Mouse (Mus musculus) monocyte, adult 2 months (primary cell): ENCODE data around the gene Epb41l3.

Experiments
- DNase-seq, 2 experiments: peaks; one replicate each; pipeline ENCODE4 v3.0.0; 2022; ENCODE audit warnings: low spot score in 2 of 2, low read depth in 1 of 2

Epb41l3 gene

DNA sequence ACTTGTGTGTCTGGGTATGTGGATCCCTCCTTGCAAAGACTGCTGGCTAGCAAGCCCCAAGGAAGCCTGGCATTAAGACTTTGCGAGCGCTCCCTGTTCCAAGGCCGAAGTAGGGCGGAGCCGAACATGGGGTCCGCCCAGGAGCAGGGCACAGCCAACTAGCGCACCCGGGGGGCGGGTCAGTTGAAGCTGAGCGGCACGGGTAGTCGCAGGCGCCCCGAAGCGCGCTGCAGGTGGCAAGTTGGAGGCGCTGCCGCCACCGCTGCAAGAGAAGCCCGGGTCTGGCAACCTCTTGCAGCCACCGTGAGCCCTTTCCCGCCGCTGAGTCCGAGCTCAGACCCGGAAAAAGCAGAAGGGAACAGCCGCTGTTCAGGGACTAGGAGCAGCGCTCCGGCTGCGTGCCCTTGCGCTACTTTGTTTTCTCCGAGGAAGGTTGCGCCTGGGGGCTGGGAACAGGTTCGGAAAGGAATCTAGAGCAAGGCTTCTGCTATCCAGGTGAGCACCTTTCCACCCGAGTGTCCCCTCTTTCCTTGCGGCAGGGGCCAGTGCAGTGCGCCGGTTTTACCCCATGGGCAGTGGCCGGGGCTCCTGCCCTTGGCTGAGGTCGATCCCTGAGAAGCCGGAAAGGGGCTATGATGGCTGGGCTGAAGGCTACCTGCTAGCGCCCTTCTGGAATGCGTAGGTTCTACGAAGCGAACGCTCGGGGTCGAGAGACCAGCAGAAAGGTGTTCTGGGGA, at the start of gene Epb41l3:
Gene Epb41l3 (plus strand): TSS at position 183 of the 737 bp plus-strand sequence.
- no peak for DNase-seq

DNA sequence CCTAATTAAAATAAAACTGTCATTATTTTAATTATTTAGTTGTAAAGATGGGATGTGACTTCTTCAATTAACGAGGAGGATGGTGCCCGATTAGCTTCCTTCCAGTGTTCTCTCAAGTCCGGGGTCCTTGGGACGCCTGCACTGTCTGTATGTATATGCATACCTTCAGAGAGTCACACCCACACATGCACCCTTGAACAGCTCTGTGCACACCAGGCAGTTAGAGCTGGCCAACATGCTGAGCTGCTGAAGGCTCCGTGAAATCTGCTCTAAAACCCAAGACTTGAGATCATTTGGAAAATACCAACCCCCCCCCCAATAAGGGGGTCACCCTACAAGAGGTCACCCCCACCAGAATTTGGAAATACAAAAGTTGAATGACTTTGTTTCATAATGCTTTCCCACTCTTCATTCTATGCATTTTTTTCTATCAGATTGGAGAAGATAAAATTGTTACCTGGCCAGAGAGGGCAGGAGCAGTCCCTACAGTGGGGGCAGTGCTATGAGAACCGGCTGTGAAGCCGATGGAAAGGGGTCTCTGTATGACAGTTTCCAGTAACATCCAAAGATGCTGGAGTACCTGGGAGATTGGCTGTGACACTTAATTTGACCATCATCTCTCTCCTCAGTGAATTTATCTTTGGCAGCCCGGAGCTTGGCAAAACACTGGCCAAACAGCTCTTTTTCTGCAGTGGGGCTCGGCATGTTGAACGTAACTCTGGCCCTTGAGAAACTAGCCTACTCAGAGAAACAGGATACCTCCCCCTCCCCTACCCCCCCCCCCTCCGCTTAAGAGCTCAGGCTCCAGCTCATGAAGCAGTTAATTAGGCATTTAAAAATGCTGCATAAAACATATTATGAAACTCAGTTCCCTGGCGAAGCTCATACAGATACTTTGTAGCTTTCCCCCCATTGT, 36.5 kb upstream of the Epb41l3 start:
- no peak for DNase-seq

DNA sequence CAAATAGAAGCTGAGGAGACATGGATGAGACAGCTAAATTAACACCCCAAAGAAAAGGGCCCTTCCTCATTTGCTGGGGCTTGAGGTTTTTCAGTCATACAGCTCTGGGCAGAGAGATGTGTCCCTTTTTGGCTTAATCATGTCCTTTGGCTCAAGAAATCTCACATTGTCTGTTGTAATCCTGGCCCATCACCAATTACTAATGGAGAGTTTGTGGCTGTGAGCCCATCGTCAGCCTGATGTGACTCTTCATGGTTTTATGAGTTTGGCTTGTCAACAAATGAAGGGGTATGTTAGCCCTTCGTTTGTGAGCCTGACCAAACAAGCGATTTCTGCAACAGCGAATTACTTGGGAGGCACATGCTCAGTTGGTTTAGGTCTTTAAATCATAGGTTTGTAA, 34.0 kb upstream of the Epb41l3 start:
- no peak for DNase-seq

DNA sequence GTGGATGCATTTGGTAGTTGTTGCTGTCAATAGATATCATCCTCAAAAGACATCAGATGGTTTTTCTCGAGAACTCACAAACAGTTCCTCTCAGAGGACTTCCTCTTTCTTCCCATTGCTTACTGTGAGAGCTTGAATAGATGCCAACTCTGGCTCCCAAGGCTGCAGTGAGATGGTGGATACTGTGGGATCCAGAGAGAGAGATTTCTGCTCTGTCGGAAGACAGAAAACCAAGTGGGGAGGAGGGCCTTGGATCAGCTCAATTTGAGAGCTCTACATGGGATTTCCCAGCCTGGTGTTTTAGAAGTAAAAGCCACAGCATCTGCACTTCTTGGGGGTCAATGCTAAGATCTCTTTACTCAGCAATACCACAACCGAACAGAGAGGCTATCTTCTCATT, 26.7 kb upstream of the Epb41l3 start:
- no peak for DNase-seq

DNA sequence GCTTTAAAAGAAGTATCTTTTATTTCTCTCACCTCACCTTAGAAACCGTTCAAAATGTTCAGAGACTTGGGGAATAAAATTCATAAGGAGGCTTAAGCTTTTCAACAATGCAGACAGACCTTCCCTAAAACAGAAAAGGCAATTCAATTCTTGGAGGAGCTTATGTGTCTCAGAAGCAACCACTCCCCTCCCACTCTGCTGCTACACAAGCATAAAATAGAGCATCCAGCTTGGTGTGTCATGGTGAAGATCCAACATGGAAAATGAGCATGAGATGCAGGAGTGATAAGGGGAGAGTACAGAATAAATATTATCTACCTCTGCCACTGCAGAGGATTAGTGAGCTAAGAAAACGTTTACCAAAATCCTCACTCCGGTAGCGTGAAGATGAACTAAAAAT, 21.5 kb upstream of the Epb41l3 start:
- DNase-seq: no peak

DNA sequence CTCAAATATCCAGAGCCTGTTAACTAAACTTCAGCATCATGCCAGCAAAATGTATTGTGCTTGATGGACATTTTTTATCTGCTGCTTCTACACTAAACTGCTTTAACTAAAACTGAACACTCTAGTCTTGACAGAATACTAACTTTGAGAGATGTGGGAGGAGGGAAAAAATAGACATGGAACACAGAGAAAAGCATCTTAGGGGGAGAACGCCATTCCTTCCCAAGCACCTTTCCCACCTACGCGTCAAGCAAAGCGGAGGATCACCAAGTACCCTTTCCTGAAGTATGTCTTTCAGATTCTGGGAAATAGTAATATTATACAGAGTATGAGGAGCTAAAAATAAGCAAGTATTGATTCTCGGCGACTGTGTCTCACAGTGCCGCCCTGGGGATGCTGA, 15.7 kb upstream of the Epb41l3 start:
- no peak for DNase-seq

DNA sequence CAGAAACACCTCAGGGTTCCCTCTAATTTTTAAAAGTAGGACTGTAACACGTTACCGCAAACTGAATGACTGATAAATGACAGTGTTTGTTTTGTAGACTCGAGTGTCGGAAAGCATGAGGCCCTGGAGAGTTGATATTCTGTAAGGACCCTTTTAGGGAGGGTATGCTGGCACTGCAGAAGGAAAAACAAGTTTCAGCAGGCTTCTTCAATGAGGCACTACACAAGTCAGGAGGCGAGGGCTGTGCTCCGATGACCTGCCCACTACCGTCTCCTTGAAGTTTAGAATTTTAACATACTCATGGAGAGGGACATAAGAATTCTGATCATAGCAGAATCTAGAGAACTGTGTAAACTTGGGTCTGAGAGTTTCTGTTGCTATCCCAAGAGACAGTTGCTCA, 15.1 kb upstream of the Epb41l3 start:
- DNase-seq: no peak

DNA sequence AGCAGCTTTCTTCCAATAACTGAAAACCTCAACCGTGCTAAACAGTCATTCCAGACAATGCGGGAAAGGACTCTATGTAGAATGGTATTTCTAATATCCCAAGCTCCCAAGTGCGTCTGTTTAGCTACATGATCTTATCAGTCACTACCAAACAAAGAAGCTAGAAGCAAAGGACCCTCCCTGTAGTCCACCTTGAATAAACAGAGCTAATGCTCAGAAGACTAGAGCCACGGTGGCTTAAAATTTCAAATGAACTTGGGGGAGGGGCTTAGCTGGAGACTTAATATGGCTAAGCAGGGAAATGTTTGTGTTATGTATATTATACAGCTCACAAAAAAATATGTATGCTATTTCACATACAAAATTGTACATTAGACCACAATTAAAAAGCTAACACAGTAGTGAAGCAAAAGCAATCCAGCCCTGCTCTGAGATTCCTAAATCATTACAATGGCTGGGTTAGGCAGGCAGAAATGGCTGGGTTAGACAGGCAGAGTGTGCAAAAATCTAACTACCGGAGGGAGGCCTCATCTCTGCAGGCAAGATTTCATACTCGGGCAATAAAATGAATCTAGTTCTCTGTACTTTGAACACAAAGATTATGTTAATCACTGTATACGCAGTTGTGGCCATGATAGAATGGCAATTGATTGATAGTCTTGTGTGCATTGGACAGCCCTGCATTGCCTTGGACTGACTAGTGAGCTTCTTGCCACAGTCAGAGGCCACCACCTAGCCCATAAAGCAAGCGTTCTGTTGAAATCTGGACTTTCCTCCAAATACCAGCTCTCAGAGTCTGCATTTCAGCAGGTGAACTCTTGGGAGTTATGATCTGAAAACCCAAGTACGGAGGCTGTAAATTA, 13.4 kb upstream of the Epb41l3 start:
- DNase-seq: no peak

DNA sequence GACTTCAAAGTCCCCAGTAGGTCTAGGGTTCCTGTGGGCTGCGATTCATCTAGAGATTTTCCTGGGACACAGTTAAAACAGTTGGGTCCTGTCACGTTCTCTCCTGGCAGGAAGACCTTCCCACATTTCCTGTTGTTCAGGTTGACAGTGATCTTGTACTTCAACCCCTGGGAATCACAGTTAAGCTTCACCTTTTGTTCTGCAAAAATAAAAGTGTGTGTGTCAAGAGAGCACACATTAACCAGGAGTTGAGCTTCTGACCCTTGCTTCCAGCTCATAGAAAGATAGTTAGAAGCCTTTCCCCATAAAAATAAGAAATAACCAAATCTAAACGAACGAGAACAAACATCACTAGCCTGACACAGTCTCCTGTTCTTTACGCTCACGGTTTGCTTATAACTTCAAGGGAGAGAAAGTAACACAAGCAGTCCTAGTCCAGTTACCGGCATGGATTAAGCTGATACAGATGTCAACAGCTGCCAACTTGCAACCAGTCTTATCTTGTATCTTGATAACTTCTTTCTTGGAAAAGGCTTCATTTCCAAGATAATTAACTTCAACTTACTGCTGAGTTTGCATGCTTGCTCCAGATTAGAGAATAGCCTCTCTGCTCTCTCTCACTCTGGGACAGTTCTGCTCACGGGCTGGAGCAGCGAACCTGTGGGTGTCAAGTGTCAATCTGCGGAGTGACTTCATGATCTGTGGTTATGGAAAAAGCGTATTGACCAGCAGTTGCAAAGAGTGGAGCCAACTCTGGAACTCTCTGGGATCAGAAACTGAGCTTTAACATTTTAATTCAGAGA, 7.3 kb upstream of the Epb41l3 start:
- no peak for DNase-seq

DNA sequence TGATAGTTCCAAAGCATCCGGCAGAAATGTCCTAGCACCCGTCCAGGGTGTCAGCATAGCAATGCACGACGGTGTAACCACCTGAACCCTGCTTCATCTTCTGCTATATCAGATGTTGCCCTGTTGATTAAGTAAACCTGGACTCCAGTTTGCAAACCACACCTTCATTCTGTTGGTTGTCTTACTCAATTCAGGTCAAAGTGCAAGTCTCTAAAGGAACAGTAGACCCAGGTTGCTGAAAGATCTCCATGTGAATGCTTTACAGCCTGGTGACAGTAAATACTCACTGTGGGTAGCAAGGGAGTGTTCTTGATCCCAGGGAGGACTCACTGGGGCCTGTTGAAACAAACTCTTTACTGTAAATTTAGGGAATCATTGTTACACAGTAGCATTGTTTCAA, 1.4 kb upstream of the Epb41l3 start:
- DNase-seq: no peak

DNA sequence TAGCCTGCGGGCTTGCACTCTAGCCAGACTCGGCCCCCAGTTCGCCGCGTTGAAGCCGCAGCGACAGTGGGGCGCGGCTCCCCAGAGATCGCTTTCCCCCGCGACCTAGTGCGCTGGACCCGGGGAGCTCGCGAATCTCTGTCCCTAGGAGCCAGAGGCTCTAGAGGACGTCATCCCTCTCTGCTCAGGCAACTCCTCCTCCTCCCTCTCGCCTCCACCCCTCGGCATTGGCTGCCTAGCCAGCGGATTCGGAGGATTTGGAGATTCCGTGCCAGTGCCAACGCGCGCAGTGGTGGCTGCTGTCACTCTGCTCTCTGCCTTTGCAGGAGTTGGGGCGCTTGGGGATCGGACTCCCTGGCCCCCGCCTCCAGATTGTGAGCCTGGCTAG, 749 bp downstream of the Epb41l3 start:
- no peak for DNase-seq

DNA sequence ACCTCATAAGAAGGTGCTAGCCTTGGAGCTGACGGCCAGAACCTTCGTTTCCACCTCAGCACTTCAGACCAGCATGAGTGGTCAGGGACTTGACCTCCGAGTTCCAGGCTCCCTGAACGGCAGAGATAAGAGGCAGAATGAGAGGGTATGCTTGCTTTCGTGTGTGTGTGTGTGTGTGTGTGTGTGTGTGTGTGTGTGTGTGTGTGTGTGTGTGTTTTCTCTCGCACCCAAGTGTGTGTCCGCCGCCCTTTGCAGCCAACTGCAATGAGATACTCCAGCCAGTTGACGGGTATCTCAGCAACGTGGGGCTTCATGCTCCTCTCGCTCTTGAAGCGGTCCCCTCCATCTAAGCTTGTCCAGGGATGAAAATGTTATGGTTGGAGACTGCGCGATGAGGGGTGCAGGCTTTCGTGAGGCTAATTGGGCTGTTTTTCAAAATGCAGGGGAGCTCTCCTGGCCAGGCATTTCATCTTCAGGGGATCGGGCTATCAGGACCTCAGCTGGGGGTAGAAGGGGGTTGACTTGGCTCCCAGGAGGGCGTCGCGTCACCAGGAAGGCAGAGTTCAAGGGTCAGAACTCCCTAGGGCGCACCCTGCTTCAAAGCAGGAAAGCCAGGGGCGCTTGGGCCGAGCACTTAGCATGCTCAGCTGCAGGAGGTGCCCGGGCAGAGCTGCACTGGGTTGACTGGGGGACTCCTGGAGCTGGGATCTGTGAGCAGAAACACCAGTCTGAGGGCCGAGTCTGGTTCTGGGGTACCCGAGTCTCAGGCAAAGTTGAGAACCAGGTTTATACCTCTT, 1.5 kb downstream of the Epb41l3 start:
- DNase-seq: no peak

DNA sequence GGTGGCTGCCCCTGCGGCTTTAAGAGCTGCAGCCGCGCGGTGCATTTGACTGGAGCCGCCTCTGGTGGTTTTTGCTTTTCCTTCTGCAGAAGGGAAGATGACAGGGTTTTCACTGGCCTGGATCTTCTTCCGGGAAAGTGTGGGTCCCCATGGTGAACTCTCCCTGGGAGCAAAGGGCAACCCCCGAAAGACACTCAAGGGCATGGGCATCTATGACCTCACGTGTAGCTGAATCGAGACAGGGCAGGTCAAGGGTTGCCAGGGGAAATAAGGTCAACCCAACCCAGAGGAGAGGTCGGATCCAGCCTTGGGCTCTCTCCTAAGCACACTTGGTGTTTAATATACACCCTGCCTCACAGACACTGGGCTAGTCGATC, 2.0 kb downstream of the Epb41l3 start:
- DNase-seq: no peak

DNA sequence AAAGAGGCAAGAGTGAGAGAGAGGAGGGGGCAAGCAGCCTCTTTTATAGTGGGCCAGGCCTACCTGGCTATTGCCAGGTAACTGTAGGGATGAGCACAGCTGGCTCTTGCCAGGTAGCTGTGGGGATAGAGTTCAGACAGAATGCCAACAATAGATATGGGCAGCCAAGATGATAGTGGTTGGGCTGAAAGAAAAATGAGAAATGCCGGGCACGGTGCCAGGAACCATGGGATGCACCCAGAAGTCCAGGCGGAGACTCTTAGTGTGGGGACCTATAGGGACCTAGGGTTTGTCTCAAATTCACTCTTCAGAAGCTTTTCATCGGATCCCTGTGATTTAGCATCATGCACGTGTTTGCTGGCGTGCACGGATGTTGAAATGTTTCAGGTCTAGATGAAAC, 6.8 kb downstream of the Epb41l3 start:
- DNase-seq: no peak

DNA sequence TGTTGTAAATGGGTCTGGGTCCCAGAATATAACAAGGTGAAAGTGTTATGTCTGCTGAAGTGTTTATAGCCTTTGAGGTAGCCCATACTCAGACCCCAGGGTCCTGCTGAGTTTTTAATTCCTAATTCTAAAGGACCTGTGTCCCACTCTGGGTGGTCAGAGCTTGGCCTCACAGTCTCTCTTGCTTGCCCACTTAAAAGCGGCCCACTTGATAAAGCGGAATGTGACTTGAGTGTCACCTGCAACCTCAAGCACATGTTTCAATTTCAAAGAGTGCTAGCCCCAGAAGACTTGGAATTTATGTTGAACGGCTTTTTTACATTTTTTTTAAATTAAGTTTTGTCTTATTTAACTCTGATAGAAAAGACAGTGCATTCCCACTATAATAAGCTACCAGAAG, 16.1 kb downstream of the Epb41l3 start:
- DNase-seq: no peak

DNA sequence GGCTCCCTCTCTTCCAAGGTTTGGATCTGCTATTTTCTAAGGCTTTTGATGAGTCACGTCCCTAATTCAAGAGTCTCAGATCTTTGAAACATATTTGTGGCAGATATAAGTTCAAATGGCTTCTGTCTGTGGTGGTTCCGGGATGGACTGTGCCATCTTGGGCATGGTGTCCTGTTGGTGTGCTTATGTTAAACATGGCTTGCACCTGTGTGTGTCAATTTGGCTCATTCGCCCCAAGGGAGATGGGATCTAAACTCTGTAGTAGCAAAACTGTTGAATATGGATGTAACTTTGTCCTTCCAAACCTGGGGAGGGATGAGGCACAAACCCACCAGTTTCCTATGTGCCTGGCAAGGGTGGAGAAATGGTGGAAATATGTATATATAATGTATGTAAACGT, 21.6 kb downstream of the Epb41l3 start:
- no peak for DNase-seq

DNA sequence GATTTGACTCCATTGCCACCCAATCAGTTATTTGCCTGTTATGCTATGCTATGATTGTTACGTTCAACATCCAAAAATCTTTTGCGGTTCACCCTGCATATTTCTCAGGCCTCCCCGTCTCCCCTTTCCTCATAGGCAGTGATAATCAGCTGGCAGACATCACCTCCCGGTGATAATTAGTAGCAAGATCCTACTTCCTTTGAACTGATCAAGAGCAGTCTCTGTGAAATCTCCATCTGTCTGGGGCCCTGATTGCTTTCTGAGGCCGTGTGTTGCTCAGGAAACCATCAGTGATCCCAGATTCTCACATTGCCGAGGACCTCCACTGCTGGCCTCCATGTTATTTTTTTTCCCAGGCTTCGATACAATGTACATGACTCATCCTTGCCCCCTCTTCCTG, 22.5 kb downstream of the Epb41l3 start:
- no peak for DNase-seq

DNA sequence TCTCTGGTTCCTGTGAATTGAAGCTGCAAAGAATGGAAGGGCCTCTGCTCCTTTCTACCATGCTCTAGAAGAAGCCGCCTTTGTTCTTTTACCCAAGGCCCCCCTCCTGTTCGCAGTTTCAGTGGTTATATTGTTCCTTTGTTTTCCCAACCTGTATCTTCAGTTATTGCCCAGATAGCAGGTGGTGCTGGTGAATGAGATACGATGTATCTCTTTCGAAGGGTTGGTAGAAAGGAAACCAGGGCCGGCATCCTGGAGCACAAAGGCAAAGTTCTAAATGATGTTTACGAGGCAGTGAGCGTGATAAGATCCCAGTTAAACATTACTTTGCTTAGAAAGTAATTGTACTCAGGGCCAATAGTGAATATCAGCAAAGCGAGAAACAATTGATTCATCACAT, 27.8 kb downstream of the Epb41l3 start:
- no peak for DNase-seq

DNA sequence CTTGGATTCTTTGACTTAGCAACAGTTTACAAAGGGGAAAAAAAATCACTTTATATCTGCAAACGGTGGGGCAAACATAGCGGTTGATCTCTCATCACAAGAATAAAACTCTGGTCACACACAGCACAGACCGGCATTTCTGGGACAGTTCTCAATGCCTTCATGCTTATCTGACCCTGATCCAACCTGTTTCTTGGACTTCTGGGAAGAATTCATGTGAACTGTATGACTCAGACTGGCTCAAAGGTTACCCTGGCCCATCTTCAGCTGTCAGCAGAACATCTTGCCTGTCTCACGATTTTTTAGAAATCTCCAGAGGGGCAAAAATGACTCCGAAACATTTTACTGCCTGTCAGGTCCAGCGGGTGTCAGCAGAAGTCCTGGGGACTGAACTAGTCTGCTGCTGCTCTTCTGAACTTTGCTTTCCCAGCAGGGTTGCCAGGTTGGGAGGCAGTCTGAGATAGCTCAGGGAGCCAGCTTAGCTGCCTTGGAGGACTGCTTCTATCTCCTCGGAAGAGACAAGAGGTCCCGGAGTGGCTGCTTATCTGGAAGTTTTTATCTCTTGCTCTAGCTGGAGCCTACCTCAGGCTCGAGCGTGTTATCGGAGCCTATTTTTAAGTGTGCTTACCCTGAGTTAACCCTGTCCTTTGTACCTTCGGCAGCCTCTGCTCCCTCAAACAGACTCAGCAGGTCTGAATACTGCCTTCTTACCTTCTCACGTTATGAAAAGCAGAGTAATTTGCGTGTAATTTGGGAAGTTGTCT, 29.7 kb downstream of the Epb41l3 start:
- DNase-seq: no peak
